Mouse (Mus musculus): ENCODE results near the gene Gm9040. TPM values are rescaled to one million over a fixed set of nuclear protein-coding genes. Genes with fewer than 3 reads are reported as not detected.

The Gm9040 gene
- not detected in 2 replicates for polyA plus RNA-seq (2012; rRNA removed; ENCODE audit: low replicate concordance)

DNA sequence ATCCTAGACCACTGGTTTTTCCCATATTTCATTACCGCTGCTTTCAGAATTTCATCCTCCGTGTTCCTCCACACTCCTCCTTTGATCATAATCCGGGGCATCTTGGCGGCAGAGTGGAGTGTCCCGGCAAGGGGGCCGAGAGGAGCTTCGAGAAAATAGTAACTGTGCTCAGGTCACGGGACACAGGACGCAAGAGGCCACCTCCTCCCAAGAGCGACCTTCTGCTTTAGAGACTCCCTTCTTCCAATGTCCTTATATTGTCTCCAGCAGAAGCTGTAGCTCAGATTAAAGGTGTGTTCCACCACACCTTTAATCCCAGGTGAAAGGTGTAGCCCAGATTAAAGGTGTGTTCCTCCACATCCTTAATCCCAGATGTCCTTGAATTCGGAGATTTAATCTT, at the start of gene Gm9040:
TSS of gene Gm9040 (minus strand) at position 101 of the 400 bp plus-strand sequence.

DNA sequence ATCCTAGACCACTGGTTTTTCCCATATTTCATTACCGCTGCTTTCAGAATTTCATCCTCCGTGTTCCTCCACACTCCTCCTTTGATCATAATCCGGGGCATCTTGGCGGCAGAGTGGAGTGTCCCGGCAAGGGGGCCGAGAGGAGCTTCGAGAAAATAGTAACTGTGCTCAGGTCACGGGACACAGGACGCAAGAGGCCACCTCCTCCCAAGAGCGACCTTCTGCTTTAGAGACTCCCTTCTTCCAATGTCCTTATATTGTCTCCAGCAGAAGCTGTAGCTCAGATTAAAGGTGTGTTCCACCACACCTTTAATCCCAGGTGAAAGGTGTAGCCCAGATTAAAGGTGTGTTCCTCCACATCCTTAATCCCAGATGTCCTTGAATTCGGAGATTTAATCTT, 27.2 kb upstream of the Gm9040 start, which contains the start of gene Gm9049:
TSS of gene Gm9049 (minus strand) at position 101 of the 400 bp plus-strand sequence.

DNA sequence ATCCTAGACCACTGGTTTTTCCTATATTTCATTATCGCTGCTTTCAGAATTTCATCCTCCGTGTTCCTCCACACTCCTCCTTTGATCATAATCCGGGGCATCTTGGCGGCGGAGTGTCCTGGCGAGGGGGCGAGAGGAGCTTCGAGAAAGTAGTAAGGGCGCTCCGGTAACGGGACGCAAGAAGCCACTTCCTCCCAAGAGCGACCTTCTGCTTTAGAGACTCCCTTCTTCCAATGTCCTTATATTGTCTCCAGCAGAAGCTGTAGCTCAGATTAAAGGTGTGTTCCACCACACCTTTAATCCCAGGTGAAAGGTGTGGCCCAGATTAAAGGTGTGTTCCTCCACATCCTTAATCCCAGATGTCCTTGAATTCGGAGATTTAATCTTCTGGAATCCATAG, 21.8 kb upstream of the Gm9040 start, which contains the start of gene Gm9048:
TSS of gene Gm9048 (minus strand) at position 101 of the 400 bp plus-strand sequence.

DNA sequence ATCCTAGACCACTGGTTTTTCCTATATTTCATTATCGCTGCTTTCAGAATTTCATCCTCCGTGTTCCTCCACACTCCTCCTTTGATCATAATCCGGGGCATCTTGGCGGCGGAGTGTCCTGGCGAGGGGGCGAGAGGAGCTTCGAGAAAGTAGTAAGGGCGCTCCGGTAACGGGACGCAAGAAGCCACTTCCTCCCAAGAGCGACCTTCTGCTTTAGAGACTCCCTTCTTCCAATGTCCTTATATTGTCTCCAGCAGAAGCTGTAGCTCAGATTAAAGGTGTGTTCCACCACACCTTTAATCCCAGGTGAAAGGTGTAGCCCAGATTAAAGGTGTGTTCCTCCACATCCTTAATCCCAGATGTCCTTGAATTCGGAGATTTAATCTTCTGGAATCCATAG, 16.4 kb upstream of the Gm9040 start, which contains the start of gene Gm9046:
TSS of gene Gm9046 (minus strand) at position 101 of the 400 bp plus-strand sequence.

DNA sequence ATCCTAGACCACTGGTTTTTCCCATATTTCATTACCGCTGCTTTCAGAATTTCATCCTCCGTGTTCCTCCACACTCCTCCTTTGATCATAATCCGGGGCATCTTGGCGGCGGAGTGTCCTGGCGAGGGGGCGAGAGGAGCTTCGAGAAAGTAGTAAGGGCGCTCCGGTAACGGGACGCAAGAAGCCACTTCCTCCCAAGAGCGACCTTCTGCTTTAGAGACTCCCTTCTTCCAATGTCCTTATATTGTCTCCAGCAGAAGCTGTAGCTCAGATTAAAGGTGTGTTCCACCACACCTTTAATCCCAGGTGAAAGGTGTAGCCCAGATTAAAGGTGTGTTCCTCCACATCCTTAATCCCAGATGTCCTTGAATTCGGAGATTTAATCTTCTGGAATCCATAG, 11.0 kb upstream of the Gm9040 start, which contains the start of gene Gm9045:
TSS of gene Gm9045 (minus strand) at position 101 of the 400 bp plus-strand sequence.

DNA sequence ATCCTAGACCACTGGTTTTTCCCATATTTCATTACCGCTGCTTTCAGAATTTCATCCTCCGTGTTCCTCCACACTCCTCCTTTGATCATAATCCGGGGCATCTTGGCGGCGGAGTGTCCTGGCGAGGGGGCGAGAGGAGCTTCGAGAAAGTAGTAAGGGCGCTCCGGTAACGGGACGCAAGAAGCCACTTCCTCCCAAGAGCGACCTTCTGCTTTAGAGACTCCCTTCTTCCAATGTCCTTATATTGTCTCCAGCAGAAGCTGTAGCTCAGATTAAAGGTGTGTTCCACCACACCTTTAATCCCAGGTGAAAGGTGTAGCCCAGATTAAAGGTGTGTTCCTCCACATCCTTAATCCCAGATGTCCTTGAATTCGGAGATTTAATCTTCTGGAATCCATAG, 5.5 kb upstream of the Gm9040 start, which contains the start of gene Gm9044:
TSS of gene Gm9044 (minus strand) at position 101 of the 400 bp plus-strand sequence.

DNA sequence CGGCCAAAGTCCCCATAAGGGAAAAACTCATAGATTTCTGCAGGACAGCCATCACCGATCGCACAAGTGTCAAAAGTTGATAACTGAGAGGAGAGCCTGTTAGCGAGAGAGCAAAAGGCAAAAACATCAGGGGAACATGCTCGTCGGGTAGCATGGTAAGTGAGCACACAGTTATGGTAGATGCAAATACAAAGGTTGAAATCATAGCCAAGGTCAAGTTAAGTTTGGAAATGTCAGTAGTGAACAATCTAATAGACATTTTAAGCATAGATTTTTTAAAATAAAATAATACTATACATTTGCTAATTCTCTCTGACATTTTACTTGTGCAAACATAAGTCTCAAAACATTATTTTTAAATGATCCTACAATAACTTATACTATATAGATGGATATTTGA, 31.8 kb downstream of the Gm9040 start, which contains the start of gene Iltifb:
TSS of gene Iltifb (minus strand) at position 101 of the 400 bp plus-strand sequence.

Other genes with a start within 250 kb of the Gm9040 start
- gene Mdm1, start 185.2 kb downstream of the Gm9040 start, polyA plus RNA-seq (2012; rRNA removed; ENCODE audit: low replicate concordance): 0.43 and 0.48 TPM in 2 replicates
- gene Il22, start 122.0 kb downstream of the Gm9040 start, polyA plus RNA-seq (2012; rRNA removed; ENCODE audit: low replicate concordance): 0.09 TPM in 1 of 2 replicates, not detected in the other
- gene Gm32717, start 86.2 kb downstream of the Gm9040 start, polyA plus RNA-seq (2012; rRNA removed; ENCODE audit: low replicate concordance): not detected in 2 replicates
- gene Gm32802, start 68.3 kb downstream of the Gm9040 start, polyA plus RNA-seq (2012; rRNA removed; ENCODE audit: low replicate concordance): not detected in 2 replicates
- gene Iltifb, start 31.9 kb downstream of the Gm9040 start, polyA plus RNA-seq (2012; rRNA removed; ENCODE audit: low replicate concordance): 0.13 TPM in 1 of 2 replicates, not detected in the other
- not detected in 2 replicates for gene Gm9044, start 5.4 kb upstream of the Gm9040 start, polyA plus RNA-seq (2012; rRNA removed; ENCODE audit: low replicate concordance)
- not detected in 2 replicates for gene Gm9045, start 10.9 kb upstream of the Gm9040 start, polyA plus RNA-seq (2012; rRNA removed; ENCODE audit: low replicate concordance)
- gene Gm9046, start 16.3 kb upstream of the Gm9040 start, polyA plus RNA-seq (2012; rRNA removed; ENCODE audit: low replicate concordance): not detected in 2 replicates
- gene Gm9048, start 21.7 kb upstream of the Gm9040 start, polyA plus RNA-seq (2012; rRNA removed; ENCODE audit: low replicate concordance): not detected in 2 replicates
- gene Gm9049, start 27.1 kb upstream of the Gm9040 start, polyA plus RNA-seq (2012; rRNA removed; ENCODE audit: low replicate concordance): not detected in 2 replicates
- not detected in 2 replicates for gene Ifng, start 114.1 kb upstream of the Gm9040 start, polyA plus RNA-seq (2012; rRNA removed; ENCODE audit: low replicate concordance)

Data from duodenum, adult 2 months (tissue).